Mouse (Mus musculus): ENCODE results near the gene BC030867. TPM values are rescaled to one million over a fixed set of nuclear protein-coding genes. Genes with fewer than 3 reads are reported as not detected.
A peak's percentile ranks its signal among the peaks of the same experiment; 100 is the strongest.

BC030867 gene
- total and polyA plus RNA-seq, 2 experiments from 2014 or later: 2.2 to 3.9 TPM

- peaks cover 5% of the 10 kb centered on the region; the same call in 1 of the 2 replicates for H3K36me3 ChIP-seq (replicated peaks; ENCODE audit: control insufficient read depth, insufficient read depth, low read length)
- H3K9ac ChIP-seq (replicated peaks; ENCODE audit: low read depth, low read length): peak overlapping the region; percentile 65
- H3K4me3 ChIP-seq (ENCODE audit: low read depth, low read length): peak overlapping the region; percentile 58
- no peaks in the 10 kb centered on the region for H3K27me3 ChIP-seq (ENCODE audit: control insufficient read depth, insufficient read depth, low read length)
- peak overlapping the region; percentile 80 for H3K4me2 ChIP-seq (ENCODE audit: low read depth, low read length)
- DNase-seq (ENCODE audit: low spot score) (peak; percentile 46), ATAC-seq (ENCODE audit: insufficient read depth, low read depth) (no peak)
- 19% methylated on average over 7 of the region's 7 CpGs for WGBS
- peaks cover 91% of the 10 kb centered on the region for H3K4me1 ChIP-seq (ENCODE audit: control insufficient read depth, insufficient read depth)
- peak overlapping the region; percentile 92 for H3K27ac ChIP-seq (ENCODE audit: low read depth)
- H3K9me3 ChIP-seq (replicated peaks; ENCODE audit: control insufficient read depth, low read length): no peaks in the 10 kb centered on the region
- TF ChIP-seq CTCF (IDR thresholded peaks at IDR 0.05; ENCODE audit: low read depth) (no peak), EP300 (IDR thresholded peaks at IDR 0.05; ENCODE audit: low read depth) (no peak)
Observed at GRCm38 (mm10) chr11:102217876-102218430, 30.7 kb upstream of the BC030867 start.

- Histone ChIP-seq H3K9ac (replicated peaks; ENCODE audit: low read depth, low read length) (peak overlapping the region; percentile 65), H3K4me1 (ENCODE audit: control insufficient read depth, insufficient read depth) (peaks cover 87% of the 10 kb centered on the region), H3K4me2 (ENCODE audit: low read depth, low read length) (peak overlapping the region; percentile 80), H3K9me3 (replicated peaks; ENCODE audit: control insufficient read depth, low read length) (no peaks in the 10 kb centered on the region), H3K36me3 (replicated peaks; ENCODE audit: control insufficient read depth, insufficient read depth, low read length) (peaks cover 5% of the 10 kb centered on the region; the same call in 1 of the 2 replicates), H3K27me3 (ENCODE audit: control insufficient read depth, insufficient read depth, low read length) (no peaks in the 10 kb centered on the region), H3K4me3 (ENCODE audit: low read depth, low read length) (peak overlapping the region; percentile 58), H3K27ac (ENCODE audit: low read depth) (peak overlapping the region; percentile 92)
- DNase-seq (ENCODE audit: low spot score): peak; percentile 98
- TF ChIP-seq EP300 (IDR thresholded peaks at IDR 0.05; ENCODE audit: low read depth): peak; percentile 99
- no peak for TF ChIP-seq CTCF (IDR thresholded peaks at IDR 0.05; ENCODE audit: low read depth)
- WGBS: 0% methylated on average over 10 of the region's 10 CpGs
- ATAC-seq (ENCODE audit: insufficient read depth, low read depth): peak; percentile 73
Observed at GRCm38 (mm10) chr11:102218783-102219182, 29.9 kb upstream of the BC030867 start.

- peaks cover 5% of the 10 kb centered on the region; the same call in 1 of the 2 replicates for H3K36me3 ChIP-seq (replicated peaks; ENCODE audit: control insufficient read depth, insufficient read depth, low read length)
- peak overlapping the region; percentile 92 for H3K27ac ChIP-seq (ENCODE audit: low read depth)
- no peak overlapping the region for H3K9ac ChIP-seq (replicated peaks; ENCODE audit: low read depth, low read length)
- peaks cover 83% of the 10 kb centered on the region for H3K4me1 ChIP-seq (ENCODE audit: control insufficient read depth, insufficient read depth)
- TF ChIP-seq CTCF (IDR thresholded peaks at IDR 0.05; ENCODE audit: low read depth): no peak
- TF ChIP-seq EP300 (IDR thresholded peaks at IDR 0.05; ENCODE audit: low read depth): no peak
- DNase-seq (ENCODE audit: low spot score) (no peak), ATAC-seq (ENCODE audit: insufficient read depth, low read depth) (no peak)
- no peaks in the 10 kb centered on the region for H3K27me3 ChIP-seq (ENCODE audit: control insufficient read depth, insufficient read depth, low read length)
- no peak overlapping the region; the same call in 1 of the 2 replicates for H3K4me3 ChIP-seq (ENCODE audit: low read depth, low read length)
- peak overlapping the region; percentile 80 for H3K4me2 ChIP-seq (ENCODE audit: low read depth, low read length)
- no peaks in the 10 kb centered on the region for H3K9me3 ChIP-seq (replicated peaks; ENCODE audit: control insufficient read depth, low read length)
- WGBS: 37% methylated on average over 14 of the region's 14 CpGs
Observed at GRCm38 (mm10) chr11:102219247-102219993, 29.3 kb upstream of the BC030867 start.

GRCm38 (mm10) chr11:102219994-102220346, 28.7 kb upstream of the BC030867 start:
- Histone ChIP-seq H3K4me3 (ENCODE audit: low read depth, low read length) (no peak overlapping the region), H3K36me3 (replicated peaks; ENCODE audit: control insufficient read depth, insufficient read depth, low read length) (peaks cover 5% of the 10 kb centered on the region; the same call in 1 of the 2 replicates), H3K9ac (replicated peaks; ENCODE audit: low read depth, low read length) (no peak overlapping the region), H3K27ac (ENCODE audit: low read depth) (peak overlapping the region; percentile 92), H3K4me2 (ENCODE audit: low read depth, low read length) (peak overlapping the region; percentile 80), H3K27me3 (ENCODE audit: control insufficient read depth, insufficient read depth, low read length) (no peaks in the 10 kb centered on the region), H3K4me1 (ENCODE audit: control insufficient read depth, insufficient read depth) (peaks cover 83% of the 10 kb centered on the region), H3K9me3 (replicated peaks; ENCODE audit: control insufficient read depth, low read length) (no peaks in the 10 kb centered on the region)
- 13% methylated on average over 4 of the region's 4 CpGs for whole genome bisulfite sequencing
- ATAC-seq (ENCODE audit: insufficient read depth, low read depth) (peak; percentile 61), DNase-seq (ENCODE audit: low spot score) (peak; percentile 94)
- TF ChIP-seq CTCF (IDR thresholded peaks at IDR 0.05; ENCODE audit: low read depth) (no peak), EP300 (IDR thresholded peaks at IDR 0.05; ENCODE audit: low read depth) (peak; percentile 83)

GRCm38 (mm10) chr11:102220451-102220850, 28.2 kb upstream of the BC030867 start:
- peak overlapping the region; percentile 35 for H3K4me2 ChIP-seq (ENCODE audit: low read depth, low read length)

More at GRCm38 (mm10) chr11:102220451-102220850, 28.2 kb upstream of the BC030867 start:
- H3K27me3 ChIP-seq (ENCODE audit: control insufficient read depth, insufficient read depth, low read length): no peaks in the 10 kb centered on the region
- peaks cover 5% of the 10 kb centered on the region; the same call in 1 of the 2 replicates for H3K36me3 ChIP-seq (replicated peaks; ENCODE audit: control insufficient read depth, insufficient read depth, low read length)
- peak overlapping the region; percentile 92 for H3K27ac ChIP-seq (ENCODE audit: low read depth)
- no peak for ATAC-seq (ENCODE audit: insufficient read depth, low read depth)
- WGBS: 28% methylated on average over 6 of the region's 6 CpGs
- DNase-seq (ENCODE audit: low spot score): no peak
- peaks cover 80% of the 10 kb centered on the region for H3K4me1 ChIP-seq (ENCODE audit: control insufficient read depth, insufficient read depth)
- H3K9me3 ChIP-seq (replicated peaks; ENCODE audit: control insufficient read depth, low read length): no peaks in the 10 kb centered on the region
- H3K9ac ChIP-seq (replicated peaks; ENCODE audit: low read depth, low read length): no peak overlapping the region
- TF ChIP-seq CTCF (IDR thresholded peaks at IDR 0.05; ENCODE audit: low read depth): no peak
- no peak for TF ChIP-seq EP300 (IDR thresholded peaks at IDR 0.05; ENCODE audit: low read depth)
- H3K4me3 ChIP-seq (ENCODE audit: low read depth, low read length): no peak overlapping the region
